Mouse (Mus musculus): ENCODE measurements around the gene Ssrp1.

Gene Ssrp1

GRCm38 (mm10) chr2:85037047-85038026, at the start of gene Ssrp1, which contains the start of gene P2rx3:
Gene Ssrp1 (plus strand): TSS chr2:85037234.
Gene P2rx3 (minus strand): TSS chr2:85037462.
- peak; percentile 86 for DNase-seq (ENCODE audit: low read depth)

- DNase-seq (ENCODE audit: low read depth): no peak
Observed at GRCm38 (mm10) chr2:84987930-84988329, 49.1 kb upstream of the Ssrp1 start, which contains the start of gene Prg3. Gene Prg3 (plus strand): TSS chr2:84988215.

GRCm38 (mm10) chr2:84996376-84996775, 40.7 kb upstream of the Ssrp1 start:
- DNase-seq (ENCODE audit: low read depth): no peak

GRCm38 (mm10) chr2:84999486-85000181, 37.4 kb upstream of the Ssrp1 start:
- DNase-seq (ENCODE audit: low read depth): no peak

GRCm38 (mm10) chr2:85001497-85001896, 35.5 kb upstream of the Ssrp1 start:
- DNase-seq (ENCODE audit: low read depth): no peak

GRCm38 (mm10) chr2:85002575-85002974, 34.5 kb upstream of the Ssrp1 start:
- DNase-seq (ENCODE audit: low read depth): no peak

- no peak for DNase-seq (ENCODE audit: low read depth)
Observed at GRCm38 (mm10) chr2:85004341-85004740, 32.7 kb upstream of the Ssrp1 start.

- no peak for DNase-seq (ENCODE audit: low read depth)
Observed at GRCm38 (mm10) chr2:85006600-85006999, 30.4 kb upstream of the Ssrp1 start.

GRCm38 (mm10) chr2:85007729-85008128, 29.3 kb upstream of the Ssrp1 start:
- DNase-seq (ENCODE audit: low read depth): no peak

GRCm38 (mm10) chr2:85009212-85009611, 27.8 kb upstream of the Ssrp1 start:
- DNase-seq (ENCODE audit: low read depth): no peak

- DNase-seq (ENCODE audit: low read depth): peak; percentile 77
Observed at GRCm38 (mm10) chr2:85011906-85012604, 25.0 kb upstream of the Ssrp1 start.

- no peak for DNase-seq (ENCODE audit: low read depth)
Observed at GRCm38 (mm10) chr2:85012679-85013078, 24.4 kb upstream of the Ssrp1 start.

- DNase-seq (ENCODE audit: low read depth): no peak
Observed at GRCm38 (mm10) chr2:85013826-85014587, 23.0 kb upstream of the Ssrp1 start.

- DNase-seq (ENCODE audit: low read depth): no peak
Observed at GRCm38 (mm10) chr2:85014588-85014982, 22.4 kb upstream of the Ssrp1 start.

- DNase-seq (ENCODE audit: low read depth): no peak
Observed at GRCm38 (mm10) chr2:85022043-85022442, 15.0 kb upstream of the Ssrp1 start.

GRCm38 (mm10) chr2:85026178-85026577, 10.9 kb upstream of the Ssrp1 start:
- no peak for DNase-seq (ENCODE audit: low read depth)

- DNase-seq (ENCODE audit: low read depth): no peak
Observed at GRCm38 (mm10) chr2:85027281-85027680, 9.8 kb upstream of the Ssrp1 start.

GRCm38 (mm10) chr2:85029897-85030296, 7.1 kb upstream of the Ssrp1 start:
- DNase-seq (ENCODE audit: low read depth): no peak

- DNase-seq (ENCODE audit: low read depth): no peak
Observed at GRCm38 (mm10) chr2:85030989-85031388, 6.0 kb upstream of the Ssrp1 start.

- no peak for DNase-seq (ENCODE audit: low read depth)
Observed at GRCm38 (mm10) chr2:85033121-85033520, 3.9 kb upstream of the Ssrp1 start.

- DNase-seq (ENCODE audit: low read depth): no peak
Observed at GRCm38 (mm10) chr2:85034169-85034568, 2.9 kb upstream of the Ssrp1 start.

All from c-Kit-positive CD71-positive TER-119-negative erythroid progenitor cells, embryonic 14.5 days (primary cell).